Comparison of ENCODE assay signal across 16 mouse cellular contexts in genomic region chr9:84193405-84193804, GRCm38 (mm10).
"Had no signal": no experiment of that assay in that cellular context is flagged by ENCODE, and none has a peak within 500 bp of the region (broad histone marks: within the 10 kb centered on the region; RNA-seq: fewer than 3 reads in every experiment).

No protein-coding gene starts in this region.

- H3K27ac ChIP-seq: neural tube, embryonic 13.5 days; neural tube, embryonic 15.5 days; stomach, embryonic 15.5 days; stomach, postnatal 0 days had no signal

- H3K27me3 ChIP-seq: neural tube, embryonic 13.5 days; neural tube, embryonic 15.5 days; stomach, embryonic 15.5 days had no signal

- DNase-seq: retina, postnatal 1 day; right cerebral cortex, adult 18-20 months; right cerebral cortex, postnatal 14 days; right cerebral cortex, postnatal 25 days; right cerebral cortex, postnatal 4 days; spleen, adult 18-20 months; thymus, adult 18-20 months; thymus, adult 2 months; thymus, postnatal 14 days; thymus, postnatal 25 days; thymus, postnatal 36 days; thymus, postnatal 4 days had no signal

- H3K9me3 ChIP-seq: neural tube, embryonic 13.5 days; neural tube, embryonic 15.5 days; stomach, embryonic 15.5 days had no signal

- H3K4me2 ChIP-seq: neural tube, embryonic 13.5 days; neural tube, embryonic 15.5 days; stomach, embryonic 15.5 days had no signal

- H3K9ac ChIP-seq: neural tube, embryonic 13.5 days; neural tube, embryonic 15.5 days; stomach, embryonic 15.5 days had no signal

- H3K4me1 ChIP-seq: neural tube, embryonic 13.5 days; neural tube, embryonic 15.5 days; stomach, embryonic 15.5 days had no signal

- H3K36me3 ChIP-seq: neural tube, embryonic 13.5 days; neural tube, embryonic 15.5 days; stomach, embryonic 15.5 days had no signal

- H3K4me3 ChIP-seq: neural tube, embryonic 13.5 days; neural tube, embryonic 15.5 days; stomach, embryonic 15.5 days had no signal
